Mouse (Mus musculus) hindbrain, embryonic 16.5 days (tissue): Measurements from ENCODE around the gene Gm30191. TPM values are rescaled to one million over a fixed set of nuclear protein-coding genes. Genes with fewer than 3 reads are reported as not detected.
A peak's percentile ranks its signal among the peaks of the same experiment; 100 is the strongest.

ENCODE experiments used
- ATAC-seq: fragments of 200-750 bp; cut with Nextera tagmentation; 2 replicates; pipeline ENCODE4 v1.8.0; 2017; ENCODE audit warnings: moderate TSS enrichment, moderate library complexity
- H3K27ac ChIP-seq: fragments of 300-500 bp; sonication (generic); 2 replicates; pipeline ENCODE4 v1.5.1; 2014; ENCODE audit warnings: low read depth, mild to moderate bottlenecking, control low read depth, low read length, moderate library complexity
- H3K27me3 ChIP-seq: fragments of 300-500 bp; sonication (generic); replicated peaks from 2 replicates; pipeline ENCODE4 v1.6.1; 2014; ENCODE audit warnings: low read length; ENCODE audit not compliant: control insufficient read depth, insufficient read depth
- H3K36me3 ChIP-seq: fragments of 300-500 bp; sonication (generic); 2 replicates; pipeline ENCODE4 v1.6.1; 2014; ENCODE audit warnings: mild to moderate bottlenecking, low read length, moderate library complexity, mixed read lengths; ENCODE audit not compliant: control insufficient read depth, insufficient read depth
- H3K4me1 ChIP-seq: fragments of 300-500 bp; sonication (generic); 2 replicates; pipeline ENCODE4 v1.6.1; 2014; ENCODE audit warnings: low read depth, low read length; ENCODE audit not compliant: control insufficient read depth, insufficient read depth
- H3K4me2 ChIP-seq: fragments of 300-500 bp; sonication (generic); 2 replicates; pipeline ENCODE4 v1.6.1; 2014; ENCODE audit warnings: mild to moderate bottlenecking, low read length, control low read depth, moderate library complexity
- H3K4me3 ChIP-seq: fragments of 300-500 bp; sonication (generic); 2 replicates; pipeline ENCODE4 v1.5.1; 2014; ENCODE audit warnings: mild to moderate bottlenecking, low read length, control low read depth, moderate library complexity
- H3K9ac ChIP-seq: fragments of 300-500 bp; sonication (generic); 2 replicates; pipeline ENCODE4 v1.6.1; 2014; ENCODE audit warnings: low read depth, mild to moderate bottlenecking, control low read depth, low read length, moderate library complexity
- H3K9me3 ChIP-seq: fragments of 300-500 bp; sonication (generic); 2 replicates; pipeline ENCODE4 v1.6.1; 2014; ENCODE audit warnings: mild to moderate bottlenecking, low read length, moderate library complexity; ENCODE audit not compliant: control insufficient read depth
- WGBS: fragments of 180-500 bp; shearing (Covaris S2); extraction: QIAGEN DNeasy Blood & Tissue Kit; methylation state at CpG from one replicate; pipeline ENCODE4 v1.1.7; 2014; 5-methylcytosine and 5-hydroxymethylcytosine counted together
- polyA plus RNA-seq: library from polyadenylated mRNA; unstranded; fragments of >200 nt; fragmentation: Nextera tagmentation; extraction: Ambion mirVana; gene quantifications from 2 replicates; pipeline ENCODE4 v1.2.1, GENCODE M21; 2015

The Gm30191 gene
- polyA plus RNA-seq, 1 experiment from 2014 or later, result 0.94 TPM

DNA sequence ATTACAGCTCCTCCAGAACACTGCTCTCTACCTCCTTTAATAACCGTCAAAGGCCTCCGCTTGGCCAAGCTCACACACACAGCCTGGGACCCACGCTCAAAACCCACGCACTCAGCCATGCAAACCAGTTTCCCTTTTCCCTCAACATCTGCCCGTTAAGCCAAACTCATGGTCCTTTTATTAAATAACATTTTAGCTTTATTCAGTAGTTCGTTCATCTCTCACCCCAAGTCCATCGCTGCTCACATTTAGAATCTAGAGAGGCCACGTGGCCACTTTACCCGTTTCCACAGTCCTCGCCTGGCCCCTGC, 4.2 kb downstream of the Gm30191 start:
- Histone ChIP-seq H3K4me3 (peak overlapping the region; percentile 62), H3K9ac (peak overlapping the region; percentile 84), H3K27me3 (peaks cover 27% of the 10 kb centered on the region), H3K36me3 (no peaks in the 10 kb centered on the region), H3K9me3 (no peaks in the 10 kb centered on the region), H3K27ac (peak overlapping the region; percentile 82), H3K4me1 (peaks cover 31% of the 10 kb centered on the region), H3K4me2 (peak overlapping the region; percentile 84)
- 4% methylated on average over 10 of the region's 10 CpGs for WGBS
- no peak for ATAC-seq

DNA sequence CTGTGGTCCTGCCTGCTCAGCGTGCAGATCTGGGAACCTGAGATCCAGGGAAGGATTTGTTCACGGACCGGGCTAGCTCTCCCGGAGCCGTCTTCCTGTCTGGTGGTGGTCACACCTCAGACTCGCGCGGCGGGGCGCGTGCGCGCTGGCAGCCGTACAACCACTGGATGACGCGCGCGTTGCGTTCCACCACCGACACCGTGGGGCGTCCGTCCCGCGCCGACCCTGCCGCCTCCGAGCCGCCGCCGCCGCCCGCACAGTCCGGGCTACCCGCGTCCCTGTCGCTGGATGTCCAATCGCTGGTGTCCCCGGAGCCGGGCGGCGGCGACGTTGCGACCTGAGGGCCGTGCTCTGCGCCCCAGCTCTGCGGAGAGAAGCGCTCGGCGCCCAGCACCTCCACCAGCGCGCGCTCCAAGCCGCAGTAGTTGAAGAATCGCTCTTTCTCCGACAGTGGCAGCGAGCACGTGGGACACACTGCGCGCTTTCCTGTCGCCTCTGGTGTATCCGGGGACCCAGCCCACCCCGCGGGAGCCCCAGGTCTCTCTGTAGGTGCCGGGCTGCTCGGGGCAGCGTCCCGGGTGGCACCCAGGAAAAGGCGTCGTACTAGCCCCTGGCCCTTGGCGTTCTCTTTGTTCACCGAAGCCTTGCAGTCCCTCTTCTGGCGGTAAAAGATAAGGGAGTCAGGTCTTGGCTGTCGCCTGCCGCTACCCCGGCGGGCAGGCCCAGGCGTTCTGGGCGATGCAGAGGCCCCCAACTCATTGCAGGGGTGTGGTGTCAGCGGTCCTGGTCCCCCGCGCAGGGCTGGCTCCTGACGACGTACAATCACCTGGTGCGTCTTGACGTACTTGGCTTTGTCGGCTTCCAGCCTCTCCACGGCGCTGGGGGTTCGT, 4.8 kb downstream of the Gm30191 start:
- Histone ChIP-seq H3K4me1 (peaks cover 30% of the 10 kb centered on the region), H3K9me3 (no peaks in the 10 kb centered on the region), H3K9ac (peak overlapping the region; percentile 84), H3K27ac (peak overlapping the region; percentile 82), H3K4me2 (peak overlapping the region; percentile 84), H3K36me3 (no peaks in the 10 kb centered on the region), H3K4me3 (peak overlapping the region; percentile 62), H3K27me3 (peaks cover 28% of the 10 kb centered on the region)
- WGBS, result 1% methylated on average over 78 of the region's 91 CpGs
- ATAC-seq, result peak; percentile 68

DNA sequence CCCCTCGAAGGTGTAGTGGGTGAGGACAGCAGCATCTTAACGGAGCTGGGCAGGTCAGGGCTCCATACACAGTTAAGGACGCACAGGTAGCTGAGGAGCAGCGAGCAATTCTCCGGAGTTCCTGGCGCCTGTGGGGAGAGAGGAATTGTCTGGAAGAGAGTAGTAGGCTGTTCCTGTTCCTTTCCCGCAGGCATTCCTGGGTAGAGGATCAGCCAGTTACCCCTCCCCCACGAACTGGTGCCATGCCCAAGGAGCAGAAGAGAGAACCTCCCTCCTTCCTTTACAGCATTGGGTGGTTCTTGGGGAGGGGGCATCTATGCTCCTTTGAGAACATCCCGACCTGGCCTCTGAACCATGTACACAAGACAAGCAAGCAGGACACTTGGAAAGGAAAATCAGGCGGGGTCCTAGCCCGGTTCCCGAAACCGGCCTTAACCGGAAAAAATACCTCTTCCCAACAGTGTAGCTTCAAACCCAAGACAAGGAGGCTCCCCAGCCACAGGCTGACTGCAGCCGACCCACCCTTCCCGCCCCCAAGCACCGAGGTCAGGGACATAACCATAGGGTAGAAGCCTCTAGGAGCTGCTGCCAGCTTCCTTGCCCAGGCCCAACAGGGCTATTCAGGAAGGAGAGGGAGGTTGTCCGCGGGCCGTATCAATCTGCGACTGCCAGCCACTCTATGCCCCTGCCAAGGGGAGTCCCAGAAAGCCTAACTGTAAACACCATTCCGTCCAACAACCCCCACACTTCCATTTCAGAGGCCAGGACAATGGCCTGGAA, 5.6 kb downstream of the Gm30191 start:
- 0 out of 2 replicates have a peak, but pooled peaks have one; percentile 13 for ATAC-seq
- Histone ChIP-seq H3K9me3 (no peaks in the 10 kb centered on the region), H3K27me3 (peaks cover 30% of the 10 kb centered on the region), H3K36me3 (no peaks in the 10 kb centered on the region), H3K4me1 (peaks cover 30% of the 10 kb centered on the region), H3K27ac (peak overlapping the region; percentile 82), H3K4me3 (peak overlapping the region; percentile 62), H3K9ac (peak overlapping the region; percentile 84), H3K4me2 (peak overlapping the region; percentile 84)
- WGBS, result 8% methylated on average over 22 of the region's 22 CpGs

DNA sequence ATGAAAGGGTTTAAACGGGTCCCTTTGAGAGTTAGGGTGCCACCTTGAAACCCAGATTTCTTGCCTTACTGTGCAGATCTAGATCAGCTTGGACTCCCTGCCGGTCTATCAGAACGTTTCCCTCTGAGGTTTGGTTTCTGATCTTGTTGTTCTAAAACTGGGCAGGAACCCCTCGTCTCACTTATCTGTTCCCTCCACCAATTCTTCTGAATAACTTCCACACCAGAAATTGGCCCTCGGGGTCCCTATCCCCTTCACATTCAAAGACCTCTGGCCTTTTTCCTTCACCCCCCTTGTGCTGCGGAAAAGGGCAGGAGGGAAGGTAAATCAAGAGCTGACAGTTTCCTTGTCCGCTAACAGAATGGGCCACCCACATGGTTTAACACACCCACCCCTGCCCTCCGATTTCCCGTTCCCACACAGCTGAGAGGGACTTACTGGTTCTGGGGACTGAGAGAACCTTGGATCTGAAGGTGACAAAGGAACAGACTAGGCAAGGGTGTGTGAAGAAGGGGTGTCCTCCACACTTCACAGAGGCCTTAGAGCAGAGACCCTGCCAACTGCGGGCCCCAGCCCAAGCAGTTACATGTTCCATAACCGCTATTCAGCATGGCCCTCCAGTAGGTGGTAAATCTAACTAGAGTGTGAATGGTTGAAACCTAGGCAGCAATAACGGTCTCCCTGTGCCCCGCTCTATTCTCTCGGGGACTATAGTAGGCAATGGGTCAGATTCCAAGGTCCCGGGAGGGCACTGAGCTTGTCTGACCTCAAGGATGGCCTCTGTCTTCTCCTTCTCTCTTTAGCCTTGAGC, 6.4 kb downstream of the Gm30191 start:
- no peak for ATAC-seq
- peaks cover 30% of the 10 kb centered on the region for H3K4me1 ChIP-seq
- 0 out of 2 replicates have a peak overlapping the region, but pooled peaks have one; percentile 20 for H3K27ac ChIP-seq
- peaks cover 26% of the 10 kb centered on the region for H3K27me3 ChIP-seq
- H3K9me3 ChIP-seq, result no peaks in the 10 kb centered on the region
- H3K36me3 ChIP-seq, result no peaks in the 10 kb centered on the region
- 0 out of 2 replicates have a peak overlapping the region, but pooled peaks have one; percentile 37 for H3K9ac ChIP-seq
- 10% methylated on average over 15 of the region's 15 CpGs for WGBS
- H3K4me2 ChIP-seq, result peak overlapping the region; percentile 84
- H3K4me3 ChIP-seq, result peak overlapping the region; percentile 62

DNA sequence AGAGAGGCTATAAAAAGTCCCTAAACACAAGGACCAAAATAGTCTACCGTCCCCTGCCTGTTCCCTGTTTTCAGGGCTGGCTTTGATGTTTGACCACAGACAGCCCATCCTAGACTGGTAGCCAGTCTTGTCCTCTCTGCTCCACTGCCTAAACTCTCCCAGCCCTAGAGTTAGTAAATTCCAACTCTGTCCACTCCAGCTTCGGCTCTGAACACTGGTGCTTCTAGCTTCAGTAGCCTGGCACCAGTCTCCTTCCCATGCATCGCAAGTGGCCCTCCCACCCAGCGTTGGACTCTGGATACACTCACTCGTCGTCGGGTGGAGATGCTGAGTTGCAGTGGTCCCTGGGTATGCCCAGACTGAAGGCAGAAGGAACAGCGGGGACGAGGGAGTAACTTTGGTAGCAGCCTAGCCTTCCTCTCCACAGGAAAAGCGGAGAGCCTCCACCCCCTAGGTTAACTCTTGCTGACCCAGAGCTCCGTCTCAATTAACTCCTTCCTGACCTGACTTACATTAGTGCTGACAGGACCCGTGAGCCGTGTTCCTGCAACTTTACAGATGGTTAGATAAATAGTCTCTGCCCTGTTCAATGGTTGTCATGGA, 7.1 kb downstream of the Gm30191 start, which contains the start of gene Grrp1:
TSS of gene Grrp1 (minus strand) at position 385 of the 603 bp plus-strand sequence.
- under 1% methylated on average over 13 of the region's 13 CpGs for WGBS
- Histone ChIP-seq H3K4me3 (peak within 1 kb of the TSS; percentile 62), H3K36me3 (no peaks in the 10 kb centered on the region), H3K9me3 (no peaks in the 10 kb centered on the region), H3K4me2 (peak within 1 kb of the TSS; percentile 11; the same call in 1 of the 2 replicates), H3K27ac (0 out of 2 replicates have a peak within 1 kb of the TSS, but pooled peaks have one; percentile 20), H3K4me1 (peaks cover 30% of the 10 kb centered on the region), H3K27me3 (peaks cover 23% of the 10 kb centered on the region), H3K9ac (0 out of 2 replicates have a peak within 1 kb of the TSS, but pooled peaks have one; percentile 37)
- ATAC-seq, result no peak

DNA sequence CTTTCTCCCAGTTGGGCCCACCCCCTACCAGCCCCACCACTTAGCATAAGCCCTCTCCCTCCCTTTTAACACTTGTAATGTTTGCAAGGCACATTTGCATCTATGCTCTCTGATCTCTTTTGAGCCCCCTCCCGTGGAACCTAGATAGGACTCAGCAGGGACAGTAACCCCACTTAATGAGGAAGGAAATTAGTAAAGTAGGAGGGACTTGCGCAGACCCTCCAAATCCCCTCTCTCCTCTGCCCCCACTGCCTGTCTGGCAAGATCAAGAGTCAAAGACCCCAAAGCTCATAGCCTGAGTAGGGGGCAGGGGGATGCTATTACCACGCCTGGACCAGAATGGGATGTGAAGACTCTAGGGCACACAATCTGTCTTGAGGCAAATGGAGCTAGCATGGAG, 8.1 kb downstream of the Gm30191 start:
- Histone ChIP-seq H3K4me2 (no peak overlapping the region), H3K27me3 (peaks cover 23% of the 10 kb centered on the region), H3K4me1 (peaks cover 23% of the 10 kb centered on the region), H3K9me3 (no peaks in the 10 kb centered on the region), H3K27ac (no peak overlapping the region), H3K4me3 (no peak overlapping the region), H3K9ac (no peak overlapping the region), H3K36me3 (no peaks in the 10 kb centered on the region)
- ATAC-seq, result no peak
- 41% methylated on average over 3 of the region's 3 CpGs for WGBS

DNA sequence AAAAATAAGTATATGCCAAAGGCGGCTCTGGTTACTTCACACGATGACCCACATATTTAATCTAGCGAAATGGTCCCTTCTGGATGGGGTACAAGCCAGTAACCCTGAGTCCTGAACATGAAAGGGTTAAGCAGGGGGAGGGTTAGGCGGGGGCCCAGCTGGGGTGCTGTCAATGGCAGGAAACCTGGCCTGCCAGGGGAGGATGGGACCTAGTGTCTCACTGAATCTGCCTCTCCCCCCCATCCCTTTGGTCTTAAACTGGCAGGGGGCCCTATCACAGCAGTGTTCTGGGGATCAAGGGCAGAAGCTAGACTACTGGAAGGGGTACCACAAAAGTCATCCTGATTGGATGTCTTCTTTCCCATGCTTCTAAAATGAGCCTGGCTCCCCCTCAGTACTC, 9.1 kb downstream of the Gm30191 start:
- 22% methylated on average over 4 of the region's 4 CpGs for WGBS
- Histone ChIP-seq H3K27me3 (peaks cover 23% of the 10 kb centered on the region), H3K36me3 (no peaks in the 10 kb centered on the region), H3K27ac (no peak overlapping the region), H3K9ac (no peak overlapping the region), H3K9me3 (no peaks in the 10 kb centered on the region), H3K4me1 (peaks cover 17% of the 10 kb centered on the region), H3K4me3 (no peak overlapping the region), H3K4me2 (no peak overlapping the region)
- no peak for ATAC-seq

DNA sequence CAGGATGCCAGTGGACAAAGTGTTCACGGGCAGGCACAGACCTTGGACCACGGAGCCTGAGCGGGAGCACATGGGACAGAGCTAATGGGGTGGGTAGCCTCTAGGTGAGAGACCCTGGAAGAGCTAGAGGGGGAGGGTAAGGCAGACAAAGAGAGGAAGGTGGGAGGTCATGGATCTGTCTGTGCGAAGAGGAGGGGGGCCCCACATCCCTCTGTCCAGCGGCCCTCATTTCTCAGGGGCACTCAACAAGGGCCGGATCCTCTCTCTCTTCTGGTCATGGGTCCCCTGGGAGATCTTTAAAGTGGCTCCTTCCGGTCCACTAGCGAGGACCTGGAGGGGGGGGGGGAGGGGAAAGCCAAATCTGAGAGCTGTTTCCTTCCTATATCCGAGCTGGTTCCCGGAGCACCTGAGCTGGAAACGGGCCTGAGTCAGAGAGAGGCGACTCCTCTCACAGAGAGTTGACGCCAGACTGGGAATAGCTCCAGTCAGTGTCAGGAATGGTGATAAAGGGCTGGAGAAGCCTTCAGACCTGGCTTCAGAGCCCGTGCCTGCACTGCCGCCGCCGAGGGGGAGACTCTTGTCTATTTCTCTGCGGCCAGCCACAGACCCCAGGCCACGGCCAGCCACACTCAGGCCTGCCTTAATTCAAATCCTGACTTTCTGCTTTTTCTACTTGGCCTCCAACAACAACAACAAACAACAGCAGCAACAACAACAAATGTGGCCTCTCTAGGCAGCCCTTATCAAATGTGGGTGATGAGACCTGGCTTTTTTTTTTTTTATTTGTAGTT, 9.9 kb downstream of the Gm30191 start:
- no peak for ATAC-seq
- Histone ChIP-seq H3K36me3 (no peaks in the 10 kb centered on the region), H3K4me3 (no peak overlapping the region), H3K27me3 (peaks cover 23% of the 10 kb centered on the region), H3K27ac (no peak overlapping the region), H3K4me2 (no peak overlapping the region), H3K4me1 (peaks cover 17% of the 10 kb centered on the region), H3K9ac (no peak overlapping the region), H3K9me3 (no peaks in the 10 kb centered on the region)
- WGBS, result 17% methylated on average over 19 of the region's 19 CpGs
